Mouse (Mus musculus) MEL (cell line): ENCODE measurements at regions not wholly inside any gene's neighbourhood (a gene's known extent, or its start where the extent isn't known, plus 50 kb on each side); places are given as distances from the start of the nearest gene placed in this dataset.

ENCODE experiments used
- DNase-seq: peaks from one replicate; pipeline ENCODE4 v3.0.0; 2011; ENCODE audit warnings: low read depth, low spot score
- H3K27ac ChIP-seq: 2 replicates; pipeline ENCODE4 v1.5.1; 2012; ENCODE audit warnings: low read depth, mild to moderate bottlenecking, control low read depth, low read length, moderate library complexity; ENCODE audit not compliant: control insufficient read depth
- H3K27me3 ChIP-seq, 2 experiments: fragments of 150-350 bp in 1 of 2; sonication (generic) in 1 of 2; 2 replicates each; pipeline ENCODE4 v1.6.1; 2012; ENCODE audit warnings: low read length in 2 of 2, mild to moderate bottlenecking in 2 of 2, improper control_type of control experiment in 1 of 2, moderate library complexity in 1 of 2; ENCODE audit not compliant: insufficient read depth in 2 of 2, control insufficient read depth in 1 of 2
- H3K36me3 ChIP-seq, 2 experiments: 2 replicates each; pipeline ENCODE4 v1.6.1; 2012 to 2014; ENCODE audit warnings: low read length in 2 of 2, improper control_type of control experiment in 1 of 2, inconsistent platforms in 1 of 2, mild to moderate bottlenecking in 1 of 2; ENCODE audit not compliant: insufficient read depth in 2 of 2, control insufficient read depth in 1 of 2
- H3K4me1 ChIP-seq, 2 experiments: fragments of 150-350 bp in 1 of 2; sonication (generic) in 1 of 2; 2 replicates each; pipeline ENCODE4 v1.6.1; 2012; ENCODE audit warnings: low read length in 2 of 2, improper control_type of control experiment in 1 of 2, mild to moderate bottlenecking in 1 of 2; ENCODE audit not compliant: insufficient read depth in 2 of 2, control insufficient read depth in 1 of 2
- H3K4me3 ChIP-seq, 2 experiments: fragments of 150-350 bp in 1 of 2; sonication (generic) in 1 of 2; 2 replicates each; pipeline ENCODE4 v1.5.1; 2012; ENCODE audit warnings: low read depth in 2 of 2, low read length in 2 of 2, mild to moderate bottlenecking in 2 of 2, moderate library complexity in 2 of 2, control low read depth in 1 of 2, improper control_type of control experiment in 1 of 2; ENCODE audit not compliant: control insufficient read depth in 1 of 2, insufficient read depth in 1 of 2
- H3K79me2 ChIP-seq: 2 replicates; pipeline ENCODE4 v1.6.1; 2012; ENCODE audit warnings: mild to moderate bottlenecking, low read length, moderate library complexity; ENCODE audit not compliant: control insufficient read depth, poor library complexity, insufficient read depth
- H3K9ac ChIP-seq: 2 replicates; pipeline ENCODE4 v1.6.1; 2012; ENCODE audit warnings: low read depth, mild to moderate bottlenecking, control low read depth, low read length, moderate library complexity; ENCODE audit not compliant: control insufficient read depth, poor library complexity, severe bottlenecking
- H3K9me3 ChIP-seq: fragments of 150-350 bp; sonication (generic); replicated peaks from 2 replicates; pipeline ENCODE4 v1.6.1; 2012; ENCODE audit warnings: mild to moderate bottlenecking, low read length, improper control_type of control experiment, moderate library complexity; ENCODE audit not compliant: insufficient read depth
- BHLHE40 ChIP-seq: IDR thresholded peaks from 2 replicates; pipeline ENCODE4 v1.6.1; 2012; ENCODE audit warnings: low read depth, mild to moderate bottlenecking, inconsistent platforms, low read length, improper control_type of control experiment, borderline replicate concordance
- CHD2 ChIP-seq: IDR thresholded peaks from 2 replicates; pipeline ENCODE4 v1.6.1; 2011; ENCODE audit warnings: low read length, improper control_type of control experiment
- E2F4 ChIP-seq: IDR thresholded peaks from 2 replicates; pipeline ENCODE4 v1.6.1; 2011; ENCODE audit warnings: low read depth, low read length, improper control_type of control experiment, borderline replicate concordance
- HCFC1 ChIP-seq: IDR thresholded peaks from 2 replicates; pipeline ENCODE4 v1.6.1; 2012; ENCODE audit warnings: low read depth, mild to moderate bottlenecking, inconsistent platforms, low read length, improper control_type of control experiment, moderate library complexity
- MAZ ChIP-seq: IDR thresholded peaks from 2 replicates; pipeline ENCODE4 v1.6.1; 2012; ENCODE audit warnings: low read depth, mild to moderate bottlenecking, inconsistent platforms, low read length, improper control_type of control experiment
- MXI1 ChIP-seq: IDR thresholded peaks from 2 replicates; pipeline ENCODE4 v1.6.1; 2011; ENCODE audit warnings: mild to moderate bottlenecking, low read depth, low read length, improper control_type of control experiment
- MYB ChIP-seq: IDR thresholded peaks from 2 replicates; pipeline ENCODE4 v1.6.1; 2011; ENCODE audit warnings: mild to moderate bottlenecking, low read depth, low read length, improper control_type of control experiment
- MYC ChIP-seq: IDR thresholded peaks from 2 replicates; pipeline ENCODE4 v1.6.1; 2011; ENCODE audit warnings: low read depth, mild to moderate bottlenecking, low read length, improper control_type of control experiment, moderate library complexity
- NELFE ChIP-seq: IDR thresholded peaks from 2 replicates; pipeline ENCODE4 v1.6.1; 2011; ENCODE audit warnings: low read depth, low read length, improper control_type of control experiment
- NRF1 ChIP-seq: IDR thresholded peaks from 2 replicates; pipeline ENCODE4 v1.6.1; 2014; ENCODE audit warnings: low read depth, mild to moderate bottlenecking, inconsistent platforms, low read length, improper control_type of control experiment, moderate library complexity; ENCODE audit not compliant: poor library complexity, insufficient read depth, severe bottlenecking
- POLR2A ChIP-seq, 2 experiments: IDR thresholded peaks; 2 replicates each; pipeline ENCODE4 v1.6.1; 2011 to 2012; ENCODE audit warnings: low read length in 2 of 2, mild to moderate bottlenecking in 2 of 2, control low read depth in 1 of 2, improper control_type of control experiment in 1 of 2, low read depth in 1 of 2, moderate library complexity in 1 of 2; ENCODE audit not compliant: control insufficient read depth in 1 of 2, insufficient read depth in 1 of 2, poor library complexity in 1 of 2
- POLR2AphosphoS2 ChIP-seq: IDR thresholded peaks from 2 replicates; pipeline ENCODE4 v1.6.1; 2011; ENCODE audit warnings: low read length, improper control_type of control experiment
- POLR2AphosphoS5 ChIP-seq: IDR thresholded peaks from 2 replicates; pipeline ENCODE4 v1.6.1; 2012; ENCODE audit warnings: low read depth, borderline replicate concordance, mild to moderate bottlenecking, inconsistent platforms, low read length, moderate library complexity, mixed read lengths
- RCOR1 ChIP-seq: IDR thresholded peaks from 2 replicates; pipeline ENCODE4 v1.6.1; 2012; ENCODE audit warnings: low read depth, mild to moderate bottlenecking, inconsistent platforms, low read length, improper control_type of control experiment
- TAL1 ChIP-seq: IDR thresholded peaks from 2 replicates; pipeline ENCODE4 v1.6.1; 2012; ENCODE audit warnings: mild to moderate bottlenecking, inconsistent platforms, low read length, moderate library complexity, mixed read lengths
- TCF12 ChIP-seq: IDR thresholded peaks from 2 replicates; pipeline ENCODE4 v1.6.1; 2014; ENCODE audit warnings: low read depth, mild to moderate bottlenecking, inconsistent platforms, low read length, improper control_type of control experiment, moderate library complexity
- UBTF ChIP-seq: IDR thresholded peaks from 2 replicates; pipeline ENCODE4 v1.6.1; 2012; ENCODE audit warnings: low read depth, mild to moderate bottlenecking, inconsistent platforms, low read length, improper control_type of control experiment, moderate library complexity, borderline replicate concordance; ENCODE audit not compliant: insufficient read depth
- USF1 ChIP-seq: IDR thresholded peaks from 2 replicates; pipeline ENCODE4 v1.6.1; 2014; ENCODE audit warnings: low read depth, mild to moderate bottlenecking, inconsistent platforms, low read length, improper control_type of control experiment, moderate library complexity
- ZKSCAN1 ChIP-seq: IDR thresholded peaks from 2 replicates; pipeline ENCODE4 v1.6.1; 2012; ENCODE audit warnings: low read depth, mild to moderate bottlenecking, inconsistent platforms, low read length, improper control_type of control experiment, moderate library complexity
- ZMIZ1 ChIP-seq: IDR thresholded peaks from 2 replicates; pipeline ENCODE4 v1.6.1; 2012; ENCODE audit warnings: low read depth, mild to moderate bottlenecking, inconsistent platforms, low read length, improper control_type of control experiment, moderate library complexity
- ZNF384 ChIP-seq: IDR thresholded peaks from 2 replicates; pipeline ENCODE4 v1.6.1; 2012; ENCODE audit warnings: low read depth, mild to moderate bottlenecking, inconsistent platforms, low read length, improper control_type of control experiment

- H3K4me3 ChIP-seq, result no peak overlapping the region
- H3K79me2 ChIP-seq, result no peaks in the 10 kb centered on the region
- H3K36me3 ChIP-seq, result no peaks in the 10 kb centered on the region; a peak in 1 of 4 replicates
- no peak for DNase-seq
- no peaks in the 10 kb centered on the region for H3K9me3 ChIP-seq
- no peak overlapping the region for H3K27ac ChIP-seq
- H3K27me3 ChIP-seq, result no peaks in the 10 kb centered on the region
- no peak overlapping the region for H3K9ac ChIP-seq
- H3K4me1 ChIP-seq, result peaks cover 2 to 12% of the 10 kb centered on the region in 2 experiments; a peak in 3 of 4 replicates
- no peak for TF ChIP-seq USF1
- TF ChIP-seq UBTF, result no peak
- TF ChIP-seq ZKSCAN1, result no peak
- no peak for TF ChIP-seq NRF1
- TF ChIP-seq MAZ, result no peak
- TF ChIP-seq POLR2A (IDR thresholded peaks at IDR 0.05; ENCODE audit: control insufficient read depth in 1 of 2, insufficient read depth in 1 of 2, low read depth in 1 of 2, low read length in 2 of 2, poor library complexity in 1 of 2), result no peak
Measured at GRCm38 (mm10) chr5:148809485-148809884, 119.6 kb downstream of the Katnal1 start.

GRCm38 (mm10) chr5:148809055-148809454, 120.1 kb downstream of the Katnal1 start:
- Histone ChIP-seq H3K36me3 (no peaks in the 10 kb centered on the region; a peak in 1 of 4 replicates), H3K27ac (no peak overlapping the region), H3K4me3 (no peak overlapping the region), H3K4me1 (peaks cover 2 to 14% of the 10 kb centered on the region in 2 experiments; a peak in 3 of 4 replicates), H3K9me3 (no peaks in the 10 kb centered on the region), H3K9ac (no peak overlapping the region), H3K79me2 (no peaks in the 10 kb centered on the region), H3K27me3 (no peaks in the 10 kb centered on the region)
- no peak for TF ChIP-seq RCOR1
- no peak for TF ChIP-seq POLR2AphosphoS2
- TF ChIP-seq TAL1, result no peak
- no peak for TF ChIP-seq E2F4
- TF ChIP-seq POLR2A (IDR thresholded peaks at IDR 0.05; ENCODE audit: control insufficient read depth in 1 of 2, insufficient read depth in 1 of 2, low read depth in 1 of 2, low read length in 2 of 2, poor library complexity in 1 of 2), result no peak
- TF ChIP-seq POLR2AphosphoS5, result no peak
- no peak for TF ChIP-seq HCFC1
- TF ChIP-seq ZNF384, result no peak
- TF ChIP-seq NRF1, result no peak
- no peak for TF ChIP-seq MXI1
- TF ChIP-seq MYC, result no peak
- no peak for TF ChIP-seq ZMIZ1
- TF ChIP-seq MYB, result no peak
- no peak for TF ChIP-seq BHLHE40
- no peak for TF ChIP-seq TCF12
- TF ChIP-seq NELFE, result no peak
- TF ChIP-seq CHD2, result no peak
- DNase-seq, result no peak
